Mouse (Mus musculus) cerebellum, adult 2 months (tissue): Measurements from ENCODE around the gene Rnls. TPM values are rescaled to one million over a fixed set of nuclear protein-coding genes. Genes with fewer than 3 reads are reported as not detected.

Source experiments
- DNase-seq, 2 experiments: peaks; one replicate each; pipeline ENCODE4 v3.0.0; 2021
- H3K27ac ChIP-seq: fragments of 200-500 bp; 2 replicates; pipeline ENCODE4 v1.5.1; 2012; ENCODE audit warnings: low read length, control low read depth, inconsistent platforms; ENCODE audit not compliant: insufficient read depth
- H3K27me3 ChIP-seq: fragments of 200-500 bp; 2 replicates; pipeline ENCODE4 v1.6.1; 2012; ENCODE audit warnings: inconsistent platforms, mild to moderate bottlenecking, low read length, moderate library complexity; ENCODE audit not compliant: control insufficient read depth, insufficient read depth
- H3K4me1 ChIP-seq: fragments of 200-500 bp; 2 replicates; pipeline ENCODE4 v1.6.1; 2011; ENCODE audit warnings: low read length; ENCODE audit not compliant: control insufficient read depth, insufficient read depth
- H3K4me3 ChIP-seq: fragments of 200-500 bp; replicated peaks from 2 replicates; pipeline ENCODE3; 2011; ENCODE audit warnings: mild to moderate bottlenecking, low read depth, low read length, control low read depth; ENCODE audit not compliant: insufficient read depth
- CTCF ChIP-seq: fragments of 200-500 bp; IDR thresholded peaks from 2 replicates; pipeline ENCODE4 v1.5.1; 2011; ENCODE audit warnings: low read depth, mild to moderate bottlenecking, control low read depth, low read length, moderate library complexity, borderline replicate concordance; ENCODE audit not compliant: insufficient read depth
- POLR2A ChIP-seq: fragments of 200-500 bp; IDR thresholded peaks from 2 replicates; pipeline ENCODE4 v1.6.1; 2011; ENCODE audit warnings: low read length, control low read depth, borderline replicate concordance; ENCODE audit not compliant: insufficient read depth
- WGBS: fragments of 180-500 bp; shearing (Covaris S2); methylation state at CpG from one replicate; pipeline ENCODE4 v1.1.7; 2018; 5-methylcytosine and 5-hydroxymethylcytosine counted together
- polyA plus RNA-seq: library from polyadenylated mRNA; depleted of rRNA; stranded (reverse); fragments of >200 nt; gene quantifications from 2 replicates; pipeline ENCODE4 v1.2.3, GENCODE M21; 2012

Rnls gene
- polyA plus RNA-seq, 1 experiment = 2.5 TPM

DNA sequence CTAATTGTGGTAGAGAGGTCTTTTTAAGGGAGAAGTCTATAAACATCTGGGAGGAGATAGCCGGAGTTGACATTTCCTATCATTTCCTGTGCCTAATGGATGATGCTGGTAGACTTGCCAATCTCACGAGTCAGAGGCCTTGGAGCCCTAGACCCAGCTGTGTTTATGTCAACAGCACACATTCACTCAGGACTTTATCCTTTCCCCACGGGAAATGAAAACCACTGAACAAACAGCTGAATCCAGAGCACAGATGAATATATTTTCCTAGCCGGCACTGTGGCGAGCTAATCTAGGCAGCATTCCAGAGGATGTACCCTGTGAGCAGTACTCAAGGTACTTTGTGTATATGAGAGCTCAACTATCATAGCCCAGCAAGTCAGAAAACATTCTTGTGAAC is 138.2 kb downstream of the Rnls start:
- WGBS = 71% methylated on average over 5 of the region's 5 CpGs
- no peak overlapping the region for H3K4me3 ChIP-seq

DNA sequence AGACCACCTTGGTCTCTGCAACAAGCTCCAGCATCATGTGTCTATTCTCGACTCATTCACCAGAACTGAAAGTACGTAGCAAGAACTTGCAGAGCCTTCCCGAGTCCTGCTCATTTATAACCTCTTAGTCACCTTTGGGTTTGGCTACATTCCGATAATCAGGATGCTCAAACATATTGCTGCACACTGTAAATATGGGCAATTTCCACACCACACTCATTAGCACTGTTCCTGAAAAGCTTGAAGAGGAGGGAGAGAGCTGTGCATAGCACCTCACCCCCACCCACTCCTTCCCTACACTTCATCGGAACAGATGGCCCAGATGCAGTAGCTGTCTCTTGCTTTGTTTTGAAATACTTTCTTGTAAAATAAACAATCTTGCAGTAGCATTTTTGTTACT is 139.9 kb downstream of the Rnls start:
- Histone ChIP-seq H3K4me3 (no peak overlapping the region), H3K4me1 (no peaks in the 10 kb centered on the region), H3K27ac (no peak overlapping the region), H3K27me3 (no peaks in the 10 kb centered on the region)
- WGBS = 88% methylated on average over 5 of the region's 5 CpGs
- TF ChIP-seq POLR2A (no peak), CTCF (no peak)
- DNase-seq = no peak

More for the DNA sequence above, 138.2 kb downstream of the Rnls start:
- H3K27ac ChIP-seq = no peak overlapping the region
- no peak for DNase-seq
- H3K27me3 ChIP-seq = no peaks in the 10 kb centered on the region
- TF ChIP-seq POLR2A (no peak), CTCF (no peak)
- no peaks in the 10 kb centered on the region for H3K4me1 ChIP-seq

DNA sequence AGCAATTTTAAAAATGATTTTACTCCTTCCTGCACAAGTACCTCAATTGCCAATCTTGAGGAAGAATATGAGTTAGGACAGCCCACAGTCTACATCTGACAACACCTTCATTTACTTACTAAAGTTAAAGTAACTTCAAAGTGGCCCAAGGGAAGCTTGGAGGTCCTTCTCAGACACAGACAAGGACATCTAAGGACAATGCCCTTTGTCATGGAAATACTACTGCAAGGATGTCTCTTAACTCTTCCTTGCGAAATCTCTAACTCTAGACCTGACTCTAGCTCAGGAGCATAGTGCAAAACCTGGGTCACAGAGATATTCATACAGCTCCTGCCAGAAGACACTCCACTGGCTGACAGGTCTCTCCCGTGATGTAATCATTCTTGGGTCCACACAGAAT is 147.9 kb downstream of the Rnls start:
- Histone ChIP-seq H3K27ac (no peak overlapping the region), H3K27me3 (no peaks in the 10 kb centered on the region), H3K4me1 (no peaks in the 10 kb centered on the region), H3K4me3 (no peak overlapping the region)
- TF ChIP-seq POLR2A = no peak
- TF ChIP-seq CTCF = no peak
- 74% methylated on average over 2 of the region's 2 CpGs for WGBS
- no peak for DNase-seq

DNA sequence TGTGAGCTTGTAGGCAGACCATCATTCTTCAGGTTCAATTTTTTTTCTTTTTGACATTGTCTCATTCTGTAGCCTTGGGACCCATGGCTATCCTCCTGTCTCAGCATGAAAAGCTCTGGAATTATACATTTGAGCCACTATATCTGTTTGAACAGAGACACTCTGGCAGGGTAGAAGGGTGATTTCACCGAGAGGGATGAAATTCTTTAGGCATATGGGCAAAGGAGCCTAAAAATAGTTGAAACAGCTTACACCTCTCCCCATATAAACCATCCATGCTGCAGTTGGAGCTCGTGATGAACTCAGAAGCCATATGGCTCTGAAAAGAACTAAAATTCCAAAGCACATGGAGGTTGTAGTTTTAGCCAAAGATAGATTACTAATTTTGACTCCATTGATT is 151.7 kb downstream of the Rnls start:
- no peak for DNase-seq
- H3K27ac ChIP-seq = no peak overlapping the region
- TF ChIP-seq CTCF (no peak), POLR2A (no peak)
- H3K27me3 ChIP-seq = no peaks in the 10 kb centered on the region
- H3K4me1 ChIP-seq = no peaks in the 10 kb centered on the region
- whole genome bisulfite sequencing = 68% methylated on average over 2 of the region's 2 CpGs
- no peak overlapping the region for H3K4me3 ChIP-seq

DNA sequence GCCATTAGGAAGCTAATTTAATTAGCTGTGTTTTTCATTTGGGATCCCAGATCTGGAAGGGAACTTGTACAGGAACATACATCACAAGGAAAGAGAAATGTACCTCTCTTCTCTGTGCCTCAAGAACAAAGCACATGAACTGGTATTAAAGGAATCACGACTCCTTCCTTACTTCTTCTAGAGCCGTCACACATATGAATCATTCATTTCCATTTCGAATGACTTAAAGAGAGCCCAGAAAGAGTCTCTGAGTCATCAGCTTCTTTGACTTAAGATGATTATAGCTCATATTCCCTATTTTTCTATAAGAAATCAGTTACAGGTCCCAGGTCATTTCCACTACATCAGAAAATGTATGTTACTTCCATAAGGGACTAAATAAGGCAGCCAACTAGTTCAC is 159.2 kb downstream of the Rnls start:
- 84% methylated on average over 3 of the region's 3 CpGs for WGBS
- TF ChIP-seq CTCF (no peak), POLR2A (no peak)
- Histone ChIP-seq H3K27ac (no peak overlapping the region), H3K4me3 (no peak overlapping the region), H3K27me3 (no peaks in the 10 kb centered on the region), H3K4me1 (no peaks in the 10 kb centered on the region)
- no peak for DNase-seq

DNA sequence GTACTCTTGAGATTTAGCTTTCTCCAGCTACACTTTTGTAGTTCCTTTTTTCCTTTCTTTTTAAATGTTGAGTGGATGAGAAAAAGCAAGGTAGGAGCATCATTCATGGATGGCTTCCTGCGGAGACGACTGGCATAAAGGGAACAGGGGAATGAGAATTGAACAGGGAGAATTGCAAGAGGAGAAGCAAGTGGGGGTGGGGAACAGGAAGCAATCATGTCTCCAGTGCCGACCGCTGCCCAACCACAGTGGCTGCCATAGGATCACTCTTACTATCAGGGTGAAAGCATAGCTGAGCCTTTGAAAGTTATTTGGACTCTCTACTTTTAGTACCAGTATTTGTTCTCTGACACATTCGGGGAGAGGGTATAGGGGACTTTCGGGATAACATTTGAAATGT is 160.8 kb downstream of the Rnls start:
- no peak overlapping the region for H3K27ac ChIP-seq
- DNase-seq = no peak
- no peaks in the 10 kb centered on the region for H3K27me3 ChIP-seq
- H3K4me3 ChIP-seq = no peak overlapping the region
- WGBS = 55% methylated on average over 6 of the region's 6 CpGs
- TF ChIP-seq POLR2A = no peak
- TF ChIP-seq CTCF = no peak
- H3K4me1 ChIP-seq = no peaks in the 10 kb centered on the region

DNA sequence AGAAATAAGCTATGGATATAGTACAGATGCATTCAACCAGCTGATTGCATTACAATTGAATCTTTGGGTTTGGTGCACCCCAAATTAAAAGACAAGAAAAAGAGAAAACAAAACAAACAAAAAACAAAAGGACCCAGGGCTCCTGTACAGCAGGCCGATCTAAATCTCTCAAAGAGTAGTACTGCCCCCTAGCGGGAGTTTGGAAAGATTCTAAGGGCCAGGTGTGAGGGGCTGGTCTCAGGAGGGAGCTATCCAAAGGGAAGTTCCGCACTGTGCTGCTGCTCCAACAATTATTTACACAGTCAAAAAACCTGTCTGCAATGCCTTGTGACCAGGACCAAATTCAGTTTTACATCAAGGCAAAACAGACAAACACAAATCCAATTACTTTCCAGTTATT is 165.1 kb downstream of the Rnls start:
- H3K27ac ChIP-seq = no peak overlapping the region
- DNase-seq = peak; percentile 63 to 73
- peaks cover 3% of the 10 kb centered on the region; the same call in 1 of the 2 replicates for H3K4me1 ChIP-seq
- no peaks in the 10 kb centered on the region for H3K27me3 ChIP-seq
- H3K4me3 ChIP-seq = no peak overlapping the region
- under 1% methylated on average over 3 of the region's 3 CpGs for WGBS
- TF ChIP-seq POLR2A (no peak), CTCF (peak; percentile 74)

DNA sequence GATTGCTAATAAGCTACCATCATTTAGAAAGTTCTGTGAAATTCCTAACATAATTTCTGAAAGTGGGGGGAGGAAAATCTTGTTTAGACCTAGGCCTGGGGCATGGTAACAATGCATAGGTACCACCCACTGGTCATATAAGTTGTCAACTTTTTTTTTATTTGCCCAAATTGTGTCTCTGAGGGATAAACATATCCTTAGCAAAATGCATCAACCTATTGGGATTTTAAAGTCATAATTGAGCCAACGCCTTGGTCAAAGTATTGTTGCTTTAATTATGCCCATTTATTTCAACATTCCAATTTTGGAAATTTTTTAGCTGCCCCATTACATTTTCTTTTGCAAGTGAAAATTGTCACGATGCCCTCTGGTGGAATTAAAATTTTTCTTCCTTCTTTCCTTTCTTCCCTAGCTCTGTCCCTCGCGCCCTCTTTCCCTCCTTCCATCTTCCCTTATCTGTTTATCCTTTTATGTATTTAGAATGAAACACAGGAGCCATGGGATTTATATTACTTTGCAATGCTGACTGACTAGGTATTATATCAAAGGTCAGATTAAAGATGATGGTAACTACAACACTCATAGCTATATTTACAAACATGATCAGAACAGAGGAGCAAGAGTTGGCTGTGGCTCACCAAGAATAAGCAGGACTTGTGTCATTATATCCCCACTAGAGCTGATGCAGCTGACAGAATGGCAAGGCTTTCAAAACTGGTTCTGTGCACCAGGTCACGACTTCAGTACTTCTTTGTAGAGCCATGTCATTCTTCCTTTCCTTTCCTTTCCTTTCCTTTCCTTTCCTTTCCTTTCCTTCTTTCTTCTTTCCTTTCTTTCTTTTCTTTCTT is 166.0 kb downstream of the Rnls start:
- WGBS = 73% methylated on average over 5 of the region's 5 CpGs
- peak in 1 of 2 experiments; percentile 6 for DNase-seq
- no peak overlapping the region for H3K27ac ChIP-seq
- H3K4me3 ChIP-seq = no peak overlapping the region
- TF ChIP-seq POLR2A (no peak), CTCF (no peak)
- H3K4me1 ChIP-seq = peaks cover 3% of the 10 kb centered on the region; the same call in 1 of the 2 replicates
- no peaks in the 10 kb centered on the region for H3K27me3 ChIP-seq
